Mouse (Mus musculus) hindbrain, embryonic 12.5 days (tissue): ENCODE data around the gene Ap3m1. TPM values are rescaled to one million over a fixed set of nuclear protein-coding genes. Genes with fewer than 3 reads are reported as not detected.

ENCODE experiments used
- ATAC-seq: fragments of 200-750 bp; cut with Nextera tagmentation; 2 replicates; pipeline ENCODE4 v1.8.0; 2017; ENCODE audit warnings: moderate TSS enrichment; ENCODE audit not compliant: low FRiP score
- H3K27ac ChIP-seq: fragments of 300-500 bp; sonication (generic); 2 replicates; pipeline ENCODE4 v1.5.1; 2016; ENCODE audit warnings: mild to moderate bottlenecking
- H3K27me3 ChIP-seq: fragments of 300-500 bp; sonication (generic); 2 replicates; pipeline ENCODE4 v1.6.1; 2016; ENCODE audit warnings: mild to moderate bottlenecking
- H3K36me3 ChIP-seq: fragments of 300-500 bp; sonication (generic); 2 replicates; pipeline ENCODE4 v1.6.1; 2016; ENCODE audit warnings: mild to moderate bottlenecking
- H3K4me1 ChIP-seq: fragments of 300-500 bp; sonication (generic); 2 replicates; pipeline ENCODE4 v1.6.1; 2016
- H3K4me2 ChIP-seq: fragments of 300-500 bp; sonication (generic); replicated peaks from 2 replicates; pipeline ENCODE4 v1.6.1; 2016; ENCODE audit warnings: mild to moderate bottlenecking
- H3K4me3 ChIP-seq: fragments of 300-500 bp; sonication (generic); 2 replicates; pipeline ENCODE4 v1.5.1; 2016; ENCODE audit warnings: mild to moderate bottlenecking
- H3K9ac ChIP-seq: fragments of 300-500 bp; sonication (generic); 2 replicates; pipeline ENCODE4 v1.6.1; 2016; ENCODE audit warnings: mild to moderate bottlenecking, moderate library complexity
- H3K9me3 ChIP-seq: fragments of 300-500 bp; sonication (generic); replicated peaks from 2 replicates; pipeline ENCODE4 v1.6.1; 2016; ENCODE audit warnings: mild to moderate bottlenecking
- WGBS: fragments of 180-500 bp; shearing (Covaris S2); methylation state at CpG from one replicate; pipeline ENCODE4 v1.1.7; 2016; 5-methylcytosine and 5-hydroxymethylcytosine counted together
- polyA plus RNA-seq: library from polyadenylated mRNA; unstranded; fragments of >200 nt; fragmentation: Nextera tagmentation; extraction: Ambion mirVana; gene quantifications from 2 replicates; pipeline ENCODE4 v1.2.1, GENCODE M21; 2016

The Ap3m1 gene
- polyA plus RNA-seq, 1 experiment from 2014 or later = 105 TPM

GRCm38 (mm10) chr14:21086106-21086505 is 33.8 kb upstream of the Ap3m1 start:
- no peak for ATAC-seq
- H3K4me1 ChIP-seq = 0 out of 2 replicates have a peak, but pooled peaks cover 3% of the 10 kb centered on the region
- H3K9me3 ChIP-seq = no peaks in the 10 kb centered on the region
- no peak overlapping the region for H3K4me2 ChIP-seq
- H3K27ac ChIP-seq = no peak overlapping the region
- no peaks in the 10 kb centered on the region for H3K27me3 ChIP-seq
- no peak overlapping the region for H3K9ac ChIP-seq
- no peak overlapping the region for H3K4me3 ChIP-seq
- WGBS = 69% methylated on average over 2 of the region's 2 CpGs
- H3K36me3 ChIP-seq = no peaks in the 10 kb centered on the region

- Histone ChIP-seq H3K4me3 (no peak overlapping the region), H3K4me2 (no peak overlapping the region), H3K27me3 (no peaks in the 10 kb centered on the region), H3K9ac (no peak overlapping the region), H3K27ac (no peak overlapping the region), H3K36me3 (no peaks in the 10 kb centered on the region), H3K4me1 (0 out of 2 replicates have a peak, but pooled peaks cover 3% of the 10 kb centered on the region), H3K9me3 (no peaks in the 10 kb centered on the region)
- WGBS = 89% methylated on average over 5 of the region's 5 CpGs
- ATAC-seq = no peak
These were observed 33.4 kb upstream of the Ap3m1 start for GRCm38 (mm10) chr14:21085666-21086065.

- Histone ChIP-seq H3K27me3 (no peaks in the 10 kb centered on the region), H3K36me3 (no peaks in the 10 kb centered on the region), H3K4me2 (no peak overlapping the region), H3K9me3 (no peaks in the 10 kb centered on the region), H3K4me3 (no peak overlapping the region), H3K9ac (no peak overlapping the region), H3K27ac (no peak overlapping the region), H3K4me1 (0 out of 2 replicates have a peak, but pooled peaks cover 3% of the 10 kb centered on the region)
- no peak for ATAC-seq
- WGBS = 70% methylated on average over 1 of the region's 1 CpGs
These were observed 30.5 kb upstream of the Ap3m1 start for GRCm38 (mm10) chr14:21082823-21083222.

- Histone ChIP-seq H3K9me3 (no peaks in the 10 kb centered on the region), H3K27ac (no peak overlapping the region), H3K36me3 (no peaks in the 10 kb centered on the region), H3K4me1 (peaks cover 4% of the 10 kb centered on the region), H3K4me3 (no peak overlapping the region), H3K9ac (no peak overlapping the region), H3K27me3 (no peaks in the 10 kb centered on the region), H3K4me2 (no peak overlapping the region)
- no peak for ATAC-seq
These were observed 26.2 kb upstream of the Ap3m1 start for GRCm38 (mm10) chr14:21078511-21078910.

GRCm38 (mm10) chr14:21077939-21078338 is 25.6 kb upstream of the Ap3m1 start:
- Histone ChIP-seq H3K9me3 (no peaks in the 10 kb centered on the region), H3K4me1 (peaks cover 4% of the 10 kb centered on the region), H3K9ac (no peak overlapping the region), H3K36me3 (no peaks in the 10 kb centered on the region), H3K27ac (no peak overlapping the region), H3K4me3 (no peak overlapping the region), H3K27me3 (no peaks in the 10 kb centered on the region), H3K4me2 (no peak overlapping the region)
- no peak for ATAC-seq
- 90% methylated on average over 4 of the region's 4 CpGs for WGBS

GRCm38 (mm10) chr14:21076501-21077194 is 24.3 kb upstream of the Ap3m1 start:
- Histone ChIP-seq H3K9ac (peak overlapping the region; percentile 47), H3K36me3 (no peaks in the 10 kb centered on the region), H3K9me3 (no peaks in the 10 kb centered on the region), H3K4me3 (peak overlapping the region; percentile 42), H3K4me2 (peak overlapping the region; percentile 75), H3K27me3 (no peaks in the 10 kb centered on the region), H3K27ac (no peak overlapping the region), H3K4me1 (peaks cover 4% of the 10 kb centered on the region)
- WGBS = 45% methylated on average over 7 of the region's 7 CpGs
- ATAC-seq = peak; percentile 59

GRCm38 (mm10) chr14:21075751-21076500 is 23.6 kb upstream of the Ap3m1 start:
- no peaks in the 10 kb centered on the region for H3K36me3 ChIP-seq
- peak; percentile 98 for ATAC-seq
- peak overlapping the region; percentile 75 for H3K4me2 ChIP-seq
- H3K9ac ChIP-seq = peak overlapping the region; percentile 47
- no peaks in the 10 kb centered on the region for H3K27me3 ChIP-seq
- H3K4me1 ChIP-seq = peaks cover 4% of the 10 kb centered on the region
- under 1% methylated on average over 59 of the region's 59 CpGs for WGBS
- H3K9me3 ChIP-seq = no peaks in the 10 kb centered on the region
- H3K27ac ChIP-seq = no peak overlapping the region; the same call in 1 of the 2 replicates
- H3K4me3 ChIP-seq = peak overlapping the region; percentile 42

- Histone ChIP-seq H3K4me3 (no peak overlapping the region), H3K4me2 (peak overlapping the region; percentile 75), H3K9me3 (no peaks in the 10 kb centered on the region), H3K4me1 (peaks cover 4% of the 10 kb centered on the region), H3K36me3 (no peaks in the 10 kb centered on the region), H3K9ac (no peak overlapping the region), H3K27ac (no peak overlapping the region), H3K27me3 (no peaks in the 10 kb centered on the region)
- WGBS = 72% methylated on average over 11 of the region's 11 CpGs
- no peak for ATAC-seq
These were observed 22.4 kb upstream of the Ap3m1 start for GRCm38 (mm10) chr14:21074398-21075320.

GRCm38 (mm10) chr14:21073981-21074380 is 21.7 kb upstream of the Ap3m1 start:
- H3K4me3 ChIP-seq = no peak overlapping the region
- no peaks in the 10 kb centered on the region for H3K36me3 ChIP-seq
- no peak for ATAC-seq
- H3K9me3 ChIP-seq = no peaks in the 10 kb centered on the region
- WGBS = 73% methylated on average over 3 of the region's 3 CpGs
- no peak overlapping the region for H3K9ac ChIP-seq
- no peaks in the 10 kb centered on the region for H3K27me3 ChIP-seq
- H3K4me2 ChIP-seq = no peak overlapping the region
- H3K4me1 ChIP-seq = peaks cover 4% of the 10 kb centered on the region
- no peak overlapping the region for H3K27ac ChIP-seq

GRCm38 (mm10) chr14:21069594-21069993 is 17.3 kb upstream of the Ap3m1 start:
- H3K36me3 ChIP-seq = no peaks in the 10 kb centered on the region
- H3K4me3 ChIP-seq = no peak overlapping the region
- no peaks in the 10 kb centered on the region for H3K27me3 ChIP-seq
- H3K4me2 ChIP-seq = no peak overlapping the region
- no peaks in the 10 kb centered on the region for H3K4me1 ChIP-seq
- no peak for ATAC-seq
- H3K9me3 ChIP-seq = no peaks in the 10 kb centered on the region
- no peak overlapping the region for H3K27ac ChIP-seq
- WGBS = 89% methylated on average over 5 of the region's 5 CpGs
- no peak overlapping the region for H3K9ac ChIP-seq

GRCm38 (mm10) chr14:21065490-21066162 is 13.3 kb upstream of the Ap3m1 start:
- 77% methylated on average over 8 of the region's 8 CpGs for WGBS
- H3K36me3 ChIP-seq = no peaks in the 10 kb centered on the region

More at GRCm38 (mm10) chr14:21065490-21066162, 13.3 kb upstream of the Ap3m1 start:
- H3K9ac ChIP-seq = no peak overlapping the region
- H3K4me1 ChIP-seq = no peaks in the 10 kb centered on the region
- H3K4me2 ChIP-seq = no peak overlapping the region
- H3K9me3 ChIP-seq = no peaks in the 10 kb centered on the region
- H3K27me3 ChIP-seq = no peaks in the 10 kb centered on the region
- no peak overlapping the region for H3K27ac ChIP-seq
- no peak overlapping the region for H3K4me3 ChIP-seq
- ATAC-seq = no peak
